Mouse (Mus musculus) mouse trophoblast stem cell (cell line): ENCODE measurements around the gene Plekhh2.
"Not testable (repeated sequence)": the region's sequence is repeated elsewhere in the genome, so short reads cannot be mapped to it uniquely, and the experiment has no call there.

Source experiments
- in situ Hi-C, 2 experiments: fragments of 300-500 bp; cut with MseI, MboI; formaldehyde crosslinking; loops; 2 replicates in 1 of 2; 3 replicates in 1 of 2; pipeline ENCODE4 v1.15.1; 2025

The Plekhh2 gene

DNA sequence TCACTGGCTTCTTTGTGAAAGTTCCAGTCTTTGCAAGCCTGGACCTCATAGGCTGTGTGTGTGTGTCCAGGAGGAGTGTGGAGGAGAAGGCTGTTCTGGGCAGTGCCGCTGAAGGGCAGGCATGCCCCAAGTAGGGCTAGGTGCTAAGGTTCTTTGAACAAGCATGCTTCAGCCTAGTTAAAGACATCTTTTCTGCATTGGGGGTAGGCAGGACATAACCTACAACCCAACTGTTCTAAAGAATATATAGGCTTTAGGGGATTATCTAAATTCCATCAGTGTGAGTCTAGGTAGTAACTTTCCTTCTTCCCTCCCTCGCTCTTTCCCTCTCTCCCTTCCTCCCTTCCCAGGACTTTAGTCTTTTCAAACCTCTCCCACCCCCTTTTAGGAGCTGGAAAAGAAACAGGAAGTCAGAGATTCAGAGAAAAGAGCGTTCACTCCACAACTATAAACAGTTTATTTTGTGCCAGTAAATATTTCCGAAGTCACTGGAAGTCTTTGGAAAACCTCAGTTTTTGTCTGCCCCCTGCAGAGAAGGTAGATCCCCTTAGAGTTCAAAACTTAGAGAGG is 906 bp downstream of the Plekhh2 start:
- in situ Hi-C loops: no loop called here

DNA sequence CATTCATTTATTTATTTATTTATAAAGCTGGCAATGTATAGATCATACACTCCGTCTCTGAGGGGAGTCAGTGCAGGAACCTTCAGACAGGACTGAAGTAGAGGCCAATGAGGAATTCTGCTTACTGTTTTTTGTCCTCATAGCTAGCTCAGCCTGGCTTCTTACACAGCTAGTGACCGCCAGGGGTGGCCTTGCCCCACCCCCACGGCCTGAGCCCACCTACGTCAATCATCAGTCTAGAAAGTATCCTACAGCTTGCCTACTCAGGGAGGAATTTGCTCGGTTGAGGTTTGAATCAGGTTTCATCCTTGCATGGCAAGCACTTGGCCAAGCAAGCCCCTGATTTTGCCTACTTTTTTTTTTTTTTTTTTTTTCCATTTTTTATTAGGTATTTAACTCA is 4.2 kb downstream of the Plekhh2 start:
- in situ Hi-C loops: no loop called here

DNA sequence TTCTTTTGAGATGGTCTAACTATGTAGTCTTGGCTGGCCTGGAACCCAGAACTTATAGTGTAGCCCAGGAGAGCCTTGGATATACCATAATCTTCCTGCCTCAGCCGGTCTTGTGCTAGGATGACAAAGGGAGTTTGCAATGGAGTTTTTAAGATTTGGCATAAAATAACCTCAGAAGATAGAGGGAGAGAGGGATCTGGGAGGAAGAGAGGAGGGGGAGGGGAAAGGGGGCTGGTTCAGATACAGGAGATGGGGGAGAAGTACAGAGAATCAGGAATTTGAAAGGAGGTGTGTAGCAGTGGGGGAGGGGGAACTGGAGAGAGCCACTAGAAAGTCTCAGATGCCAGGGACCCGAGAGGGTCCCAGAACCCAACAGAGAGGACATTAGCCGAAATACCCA is 7.7 kb downstream of the Plekhh2 start:
- in situ Hi-C loops: no loop called here

DNA sequence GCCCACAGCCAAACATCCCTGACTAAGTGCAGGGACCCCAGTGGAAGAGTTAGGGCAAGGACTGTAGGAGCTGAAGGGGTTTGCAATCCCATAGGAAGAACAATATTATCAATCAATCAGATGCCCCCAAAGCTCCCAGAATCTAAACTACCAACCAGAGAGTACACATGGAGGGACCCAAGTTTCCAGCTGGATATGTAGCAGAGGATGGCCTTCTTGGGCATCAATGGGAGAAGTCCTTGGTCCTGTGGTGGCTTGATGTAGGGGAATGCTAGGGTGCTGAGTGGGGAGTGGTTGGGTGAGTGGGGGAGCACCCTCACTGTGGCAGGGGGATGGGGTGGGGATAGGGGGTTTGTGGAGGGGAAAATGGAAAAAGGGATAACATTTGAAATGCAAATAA is 8.4 kb downstream of the Plekhh2 start:
- in situ Hi-C loops: no loop called here

DNA sequence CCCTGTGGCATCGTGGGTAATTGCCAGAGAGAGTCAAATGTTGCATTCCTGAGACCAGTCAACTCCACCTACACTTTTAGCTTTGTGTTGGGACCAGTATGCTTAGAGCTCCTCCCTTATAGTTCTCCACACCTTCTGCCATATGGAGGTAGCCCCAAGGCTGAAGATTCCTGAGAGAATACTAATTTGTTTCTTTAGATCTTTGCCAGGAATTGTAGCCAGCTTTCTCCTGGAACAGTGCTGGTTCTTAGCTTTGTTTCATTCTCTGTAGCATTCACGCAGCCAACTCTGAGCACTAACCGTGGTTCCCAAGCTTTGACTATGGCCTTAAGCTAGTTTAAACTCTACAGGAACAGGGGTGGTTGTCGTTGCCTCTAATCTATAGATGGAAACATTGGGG is 17.7 kb downstream of the Plekhh2 start:
- in situ Hi-C loops: no loop called here

DNA sequence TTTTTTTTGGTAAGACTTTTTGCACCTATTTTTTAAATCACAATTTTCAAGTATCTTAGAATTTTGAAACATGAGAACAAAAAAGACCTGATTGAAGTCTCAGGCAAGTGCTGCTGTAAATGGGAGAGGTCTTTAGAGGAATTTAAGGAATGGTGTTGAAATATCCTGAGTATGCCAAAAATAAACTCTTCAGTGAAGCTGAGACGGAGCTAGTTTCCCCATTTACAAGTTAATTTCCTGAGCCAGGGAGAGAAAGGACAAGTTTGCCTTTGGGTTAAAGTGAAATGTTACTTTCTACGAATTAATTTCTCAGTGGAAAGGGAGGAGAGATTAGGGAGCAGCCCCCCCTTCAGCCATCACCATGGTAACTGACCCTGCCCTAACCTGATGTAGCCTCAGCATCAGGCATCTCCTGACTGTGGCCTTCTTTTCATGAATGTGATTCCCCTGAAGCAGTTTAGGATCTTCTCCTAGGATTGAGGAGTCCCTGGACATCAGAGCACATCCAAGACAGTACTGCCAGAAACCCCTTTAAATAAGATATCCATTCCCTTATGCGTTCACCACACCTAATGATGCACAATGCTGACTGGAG is 18.6 kb downstream of the Plekhh2 start:
- in situ Hi-C loops: no loop called here

DNA sequence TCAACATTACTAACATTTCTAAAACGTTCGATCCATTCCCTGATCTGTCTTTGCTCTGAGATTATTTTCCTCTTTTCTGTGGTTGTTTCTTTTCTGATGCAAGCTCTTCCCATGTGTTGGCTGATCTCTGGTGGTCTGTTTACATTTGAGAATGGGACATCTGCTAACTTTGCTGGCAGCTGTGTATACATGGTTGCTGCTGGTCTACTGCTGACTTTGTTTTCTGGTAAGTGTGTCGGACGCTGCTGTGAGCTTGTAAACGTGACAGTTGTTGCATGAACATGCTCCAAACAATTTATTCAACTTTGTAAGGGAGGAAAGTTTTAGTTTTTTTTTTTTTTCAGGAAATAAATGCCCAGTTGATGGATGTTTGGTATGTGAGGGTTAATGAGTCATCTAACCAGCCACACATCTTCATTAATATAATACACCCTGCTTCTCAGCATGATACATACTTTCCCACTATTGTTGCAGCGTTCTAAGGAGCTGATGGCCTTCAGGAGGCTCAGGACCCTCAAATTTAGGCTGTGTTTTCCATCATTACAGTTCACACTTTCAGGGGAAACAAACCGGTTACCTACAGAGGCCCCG is 21.3 kb downstream of the Plekhh2 start:
- in situ Hi-C loops: no loop called here

DNA sequence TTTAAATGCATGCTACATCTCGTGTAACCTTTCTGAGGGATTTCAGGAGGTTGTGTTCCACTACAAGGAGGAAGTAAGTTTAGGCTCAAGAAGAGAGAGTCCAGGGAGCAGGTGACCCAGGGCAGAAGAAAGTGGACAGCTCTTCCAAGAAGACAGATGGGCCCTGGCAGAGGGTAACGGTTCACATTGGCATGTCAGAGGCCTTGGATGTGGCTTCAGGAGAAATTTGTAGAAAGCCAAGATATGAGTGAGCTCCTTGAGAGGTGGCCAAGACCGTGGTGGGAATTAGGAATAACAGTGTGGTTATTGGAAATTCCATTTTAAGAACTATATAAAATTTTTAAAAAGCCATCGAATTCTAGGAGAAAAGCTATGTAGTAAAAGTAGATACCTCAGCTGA is 22.1 kb downstream of the Plekhh2 start:
- in situ Hi-C loops: no loop called here

DNA sequence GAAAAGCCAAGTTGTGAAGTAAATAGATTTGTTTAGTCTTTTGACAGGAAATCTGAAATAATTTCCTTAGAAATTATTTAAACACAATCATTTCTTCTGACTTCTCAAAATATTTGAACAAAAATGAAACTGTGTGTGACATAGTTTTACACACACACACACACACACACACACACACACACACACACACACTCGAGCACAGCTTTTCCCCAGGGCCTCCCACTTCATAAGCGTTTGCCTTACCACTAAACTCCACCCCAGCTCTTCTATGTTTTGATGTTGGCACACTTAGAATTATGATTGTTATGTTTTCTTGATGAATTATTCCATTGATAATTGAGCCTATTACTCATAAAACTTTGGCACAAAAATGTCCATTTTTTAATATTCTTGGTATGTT is 22.9 kb downstream of the Plekhh2 start:
- in situ Hi-C loops: no loop called here

DNA sequence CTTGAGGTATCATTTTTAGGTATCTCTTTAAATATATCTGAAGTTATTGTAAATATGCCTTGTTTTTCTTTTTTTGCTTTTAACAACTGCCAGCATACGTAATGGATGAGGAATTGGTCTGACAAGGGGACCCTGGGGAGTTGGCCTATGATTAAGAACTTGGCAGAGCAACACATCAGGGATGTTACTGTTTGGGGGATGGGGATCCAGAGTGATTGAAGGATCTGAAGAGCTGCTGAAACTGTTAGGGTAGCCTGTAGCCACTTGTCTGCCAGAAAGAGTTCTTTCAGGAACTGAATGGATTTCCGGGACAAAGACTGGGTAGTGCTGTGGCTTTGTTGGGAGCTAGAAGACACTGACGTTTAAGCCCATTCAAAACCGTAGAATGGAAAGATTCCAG is 23.5 kb downstream of the Plekhh2 start:
- in situ Hi-C loops: no loop called here

DNA sequence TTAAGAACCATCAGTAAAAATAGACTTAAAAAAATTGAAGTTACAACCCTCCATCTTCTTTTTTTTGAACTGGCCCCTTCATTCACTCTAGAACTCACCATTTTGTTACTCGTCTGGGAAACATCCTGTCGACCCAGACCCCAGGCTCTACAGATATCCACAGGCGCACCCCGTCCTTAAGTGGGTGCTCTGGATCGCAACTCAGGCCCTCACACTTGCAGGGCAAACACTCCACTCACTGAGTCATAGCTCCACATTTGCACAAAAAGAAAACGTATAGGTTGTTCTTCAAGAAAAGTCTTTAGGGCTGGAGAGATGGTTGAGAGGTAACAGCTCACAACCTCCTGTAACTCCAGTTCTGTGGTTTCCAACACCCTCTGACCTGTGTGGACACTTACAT is 25.6 kb downstream of the Plekhh2 start:
- in situ Hi-C loops: no loop called here

DNA sequence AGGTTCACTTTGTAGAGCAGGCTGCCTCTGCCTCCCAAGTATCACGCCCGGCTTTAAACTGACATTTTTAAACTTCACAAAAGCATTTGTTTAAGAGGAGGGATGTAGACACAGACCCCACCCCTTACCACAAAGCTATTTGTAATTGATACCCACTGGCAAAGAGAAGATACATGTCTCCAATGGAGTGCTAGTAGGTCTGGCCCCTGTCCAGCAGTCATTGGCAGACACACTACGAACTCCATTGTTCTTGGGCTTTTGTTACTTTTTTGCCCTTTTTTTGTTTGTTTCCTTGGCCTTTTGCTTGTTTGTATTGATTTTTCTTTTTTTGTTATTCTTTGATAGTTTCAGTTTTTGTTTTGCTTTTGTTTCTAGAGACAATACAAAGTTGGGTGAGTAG is 26.3 kb downstream of the Plekhh2 start:
- in situ Hi-C loops: no loop called here

DNA sequence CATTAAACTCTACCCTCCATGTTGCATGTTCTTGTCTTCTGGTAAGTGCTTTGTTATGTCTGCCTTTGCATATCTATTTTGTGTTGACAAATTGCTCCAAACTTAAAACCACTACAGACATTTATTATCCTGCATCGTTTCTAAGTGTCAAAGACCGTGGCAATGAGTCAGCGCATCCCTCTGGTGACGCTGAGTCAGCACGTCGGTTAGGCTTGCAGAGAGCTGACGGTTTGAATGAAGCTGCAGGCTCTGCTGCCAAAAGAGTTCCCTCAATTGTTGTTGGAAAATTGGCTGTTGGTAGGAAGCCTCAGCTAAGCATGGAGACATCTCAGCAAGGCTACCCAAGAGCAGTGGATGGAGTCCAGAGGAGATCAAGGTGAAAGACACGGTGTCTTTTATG is 28.9 kb downstream of the Plekhh2 start:
- in situ Hi-C loops: no loop called here

DNA sequence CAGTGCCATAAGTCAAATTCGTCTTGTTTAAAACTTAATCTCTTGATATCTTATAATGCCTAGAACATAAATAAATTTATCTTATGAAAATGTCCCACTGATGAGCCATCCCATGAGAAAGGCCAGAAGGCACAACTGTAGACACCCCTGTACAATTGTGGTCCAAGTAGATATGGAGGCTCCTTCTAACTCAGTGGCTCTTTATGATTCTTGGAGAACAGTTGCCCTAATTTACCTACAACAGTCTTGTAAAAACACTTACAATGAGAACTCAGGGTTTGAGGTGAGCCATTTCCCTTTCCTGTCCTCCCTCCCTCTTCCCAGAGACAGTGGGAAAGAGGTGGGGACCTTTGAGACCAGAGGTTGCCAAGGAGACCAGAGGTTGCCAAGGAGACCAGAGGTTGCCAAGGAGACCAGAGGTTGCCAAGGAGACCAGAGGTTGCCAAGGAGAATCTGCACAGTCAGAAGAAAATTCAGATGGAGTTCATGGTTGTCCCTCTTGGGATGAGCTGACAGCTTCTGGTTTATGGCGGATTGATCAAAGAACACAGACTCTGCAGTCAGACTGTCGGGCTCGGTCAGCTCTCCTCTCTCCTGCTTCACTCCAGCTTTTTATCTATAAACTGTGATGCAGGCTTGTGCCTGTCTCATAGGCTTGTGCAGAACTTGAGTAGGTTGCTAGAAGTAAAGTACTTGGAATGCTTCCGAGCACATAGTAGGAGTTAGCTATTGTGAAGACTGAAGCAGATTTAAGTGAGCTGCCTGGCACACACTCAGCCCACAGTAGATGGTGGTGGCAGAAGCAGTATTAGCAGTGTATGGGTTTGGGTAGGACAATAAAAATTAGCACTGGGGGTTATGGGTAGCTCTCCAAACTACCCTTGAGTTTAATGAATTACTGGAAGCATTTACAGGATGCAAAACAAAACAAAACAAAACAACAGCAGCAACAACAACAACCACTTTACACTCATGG is 39.5 kb downstream of the Plekhh2 start:
- in situ Hi-C loops: no loop called here

DNA sequence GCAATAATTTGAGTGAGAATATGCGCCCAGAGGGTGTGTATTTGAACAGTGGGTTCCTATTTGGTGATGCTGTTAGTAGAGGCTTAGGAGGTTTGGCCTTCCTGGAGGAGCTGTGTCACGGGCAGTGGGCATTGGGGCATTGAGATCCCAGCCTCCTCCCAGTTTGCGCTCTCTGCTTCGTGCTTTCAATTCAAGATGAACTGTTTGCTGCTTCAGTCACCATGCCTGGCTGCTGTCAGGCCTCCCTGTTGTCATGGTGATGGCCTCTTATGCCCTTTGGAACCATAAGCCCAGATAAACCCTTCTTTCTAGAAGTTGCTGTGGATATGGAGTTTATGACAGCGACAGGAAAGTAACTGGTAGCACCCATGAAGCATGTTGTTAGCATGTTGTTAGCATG is 40.5 kb downstream of the Plekhh2 start:
- in situ Hi-C loops: no loop called here

DNA sequence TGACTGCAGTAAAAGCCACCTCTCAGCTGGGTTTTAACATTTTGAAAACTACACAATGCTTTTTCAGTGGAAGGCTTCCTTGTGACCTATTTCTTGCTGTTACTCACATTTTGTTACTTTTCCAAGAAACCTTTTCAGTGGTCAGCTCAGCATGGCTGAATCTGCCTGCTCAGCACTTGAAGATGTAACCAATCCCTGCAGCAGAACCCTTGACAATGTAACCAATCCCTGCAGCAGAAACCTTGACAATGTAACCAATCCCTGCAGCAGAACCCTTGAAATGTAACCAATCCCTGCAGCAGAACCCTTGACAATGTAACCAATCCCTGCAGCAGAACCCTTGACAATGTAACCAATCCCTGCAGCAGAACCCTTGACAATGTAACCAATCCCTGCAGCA is 52.6 kb downstream of the Plekhh2 start:
- in situ Hi-C loops: not testable (repeated sequence)

DNA sequence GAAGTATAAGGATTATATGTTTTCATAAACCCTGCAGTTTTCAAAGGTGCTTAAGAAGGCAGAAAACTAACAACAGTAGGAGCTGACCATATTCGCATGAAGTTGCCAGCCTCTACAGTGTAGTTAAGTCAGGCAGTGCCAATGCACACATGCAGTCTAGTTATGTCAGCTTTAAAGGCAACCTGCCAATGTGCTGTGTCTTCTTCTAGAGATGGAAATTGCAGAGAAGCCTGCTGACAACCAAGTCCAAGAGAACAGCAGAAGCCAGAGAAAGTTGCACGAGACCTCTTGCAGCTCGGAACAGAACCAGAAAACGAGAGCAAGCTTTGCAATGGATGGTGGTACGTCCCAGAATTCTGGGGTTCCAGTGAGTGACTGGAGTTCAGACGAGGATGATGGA is 54.1 kb downstream of the Plekhh2 start:
- in situ Hi-C loops: no loop called here

DNA sequence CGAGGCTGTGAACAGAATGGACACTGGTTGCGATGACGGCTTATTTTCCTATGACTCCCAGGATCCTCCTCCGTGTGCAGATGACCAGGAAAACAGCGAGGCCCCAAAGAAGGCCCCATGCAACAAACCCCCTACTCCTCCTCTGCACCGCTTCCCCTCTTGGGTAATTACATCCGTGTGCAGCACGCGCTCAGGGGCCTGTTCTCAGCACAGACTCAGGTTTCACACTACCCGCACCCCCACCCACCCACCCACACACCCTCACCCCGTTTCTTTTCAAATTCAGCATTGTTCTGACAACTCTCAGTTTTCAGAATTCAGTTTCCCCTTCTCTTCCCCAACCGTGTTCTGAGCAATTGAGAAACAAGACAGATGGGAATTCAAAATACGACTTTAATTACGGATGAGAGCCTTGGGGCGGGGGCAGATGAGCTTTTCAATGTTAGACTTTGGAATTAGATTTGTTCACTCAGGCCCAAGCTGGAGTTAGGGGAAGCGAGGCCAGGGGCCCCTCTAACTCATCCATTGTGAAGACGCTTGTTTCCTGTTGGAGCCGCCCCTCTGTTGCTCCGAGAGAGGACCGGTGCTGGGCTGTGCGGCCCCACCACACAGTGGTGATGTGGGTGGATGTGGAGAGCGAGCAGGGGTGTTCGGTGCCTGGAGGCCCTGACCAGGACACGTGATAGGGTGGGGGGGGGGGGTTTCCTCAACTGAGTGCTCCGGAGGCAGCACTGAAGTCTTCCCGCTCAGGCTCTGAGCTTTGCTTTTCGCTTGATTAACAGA is 55.3 kb downstream of the Plekhh2 start:
- in situ Hi-C loops: no loop called here

DNA sequence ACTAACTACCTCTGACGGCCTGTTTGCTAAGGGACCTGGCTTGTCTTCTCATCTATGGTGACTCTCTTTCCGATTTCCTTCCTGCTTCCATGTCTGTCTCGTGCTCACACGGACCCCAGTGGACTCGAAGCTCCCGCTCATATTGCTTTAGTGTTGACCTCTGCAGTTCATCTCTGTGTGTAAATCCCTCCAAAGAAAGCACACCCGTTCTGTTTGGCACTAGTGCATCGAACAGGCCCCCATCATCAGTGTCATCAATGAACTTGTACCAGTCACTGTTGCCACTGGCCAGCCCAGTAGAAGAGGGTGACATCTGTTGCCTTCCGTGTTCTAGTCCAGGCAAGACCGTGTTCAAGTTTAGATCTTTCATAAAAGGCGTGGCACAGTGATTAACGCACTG is 57.1 kb downstream of the Plekhh2 start:
- in situ Hi-C loops: no loop called here

DNA sequence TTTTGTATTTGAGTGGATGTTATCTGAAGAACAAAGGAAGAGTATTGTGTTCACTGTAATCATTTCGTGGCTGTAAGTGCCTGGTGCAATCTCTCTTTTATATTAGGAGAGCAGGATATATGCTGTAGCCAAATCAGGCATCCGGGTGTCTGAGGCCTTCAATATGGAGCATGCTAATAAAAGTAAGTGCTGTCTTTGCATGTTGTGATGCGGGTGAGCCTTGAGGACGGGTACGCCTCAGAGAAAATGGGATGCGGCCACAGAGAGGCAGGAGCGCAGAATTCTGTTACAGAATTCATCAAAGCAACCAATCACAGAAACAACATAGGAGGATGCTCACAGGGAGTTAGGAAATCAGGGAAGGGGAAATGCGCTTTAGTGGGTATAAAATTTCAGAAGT is 58.1 kb downstream of the Plekhh2 start:
- in situ Hi-C loops: no loop called here

DNA sequence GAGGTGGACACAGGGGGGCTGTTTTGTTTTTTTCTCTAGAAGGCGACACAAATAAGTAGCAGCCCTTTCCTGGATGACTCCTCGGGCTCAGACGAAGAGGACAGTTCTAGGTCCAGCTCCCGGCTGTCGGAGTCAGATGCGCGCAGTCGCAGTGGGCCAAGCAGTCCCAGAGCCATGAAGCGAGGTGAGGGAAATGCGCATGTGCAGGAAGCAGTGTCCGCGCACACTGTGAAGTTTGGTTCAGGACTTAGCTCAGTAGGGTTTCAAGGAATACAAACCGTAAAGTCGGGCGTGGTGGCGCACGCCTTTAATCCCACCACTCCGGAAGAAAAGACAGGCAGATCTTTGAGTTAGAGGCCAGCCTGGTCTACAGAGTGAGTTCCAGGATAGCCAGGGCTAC is 59.9 kb downstream of the Plekhh2 start:
- in situ Hi-C loops: no loop called here

DNA sequence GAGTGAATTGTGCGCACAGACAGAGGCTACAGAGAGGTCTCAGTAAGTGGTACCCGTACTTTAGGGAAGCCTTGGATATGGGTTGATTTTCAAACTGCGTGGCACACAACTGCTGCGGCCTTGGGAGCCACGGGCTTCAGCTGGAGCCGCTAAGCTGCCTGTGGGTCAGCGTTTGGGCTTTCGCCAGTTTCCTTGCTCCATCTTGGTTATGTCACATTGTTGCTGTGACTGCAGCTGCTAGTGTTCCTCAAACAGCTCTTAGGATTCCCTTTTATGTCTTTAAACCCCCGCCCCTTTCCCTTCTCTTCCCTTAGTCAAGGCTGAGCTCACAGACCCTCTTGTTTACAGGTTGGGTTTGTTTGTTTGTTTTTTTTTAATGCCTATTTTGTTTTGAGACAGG is 61.6 kb downstream of the Plekhh2 start:
- in situ Hi-C loops: no loop called here
